Mouse (Mus musculus) gonadal fat pad, adult 2 months (tissue): ENCODE results near the gene Dock6. TPM values are rescaled to one million over a fixed set of nuclear protein-coding genes. Genes with fewer than 3 reads are reported as not detected.
A peak's percentile ranks its signal among the peaks of the same experiment; 100 is the strongest.
"Not testable (repeated sequence)": the region's sequence is repeated elsewhere in the genome, so short reads cannot be mapped to it uniquely, and the experiment has no call there.

ENCODE experiments used
- DNase-seq: peaks from one replicate; pipeline ENCODE4 v3.0.0-alpha.2; 2012; ENCODE audit warnings: low read depth
- polyA plus RNA-seq: library from polyadenylated mRNA; depleted of rRNA; stranded (reverse); fragments of >200 nt; gene quantifications from 2 replicates; pipeline ENCODE4 v1.2.3, GENCODE M21; 2012

Dock6 gene
- polyA plus RNA-seq, 1 experiment = 76.2 TPM

- DNase-seq = no peak
Measured at GRCm38 (mm10) chr9:21781657-21782468, 70.6 kb downstream of the Dock6 start.

GRCm38 (mm10) chr9:21777726-21778125 lies 74.7 kb downstream of the Dock6 start:
- DNase-seq = no peak

- DNase-seq = no peak
Measured at GRCm38 (mm10) chr9:21774353-21774752, 78.1 kb downstream of the Dock6 start.

GRCm38 (mm10) chr9:21773396-21773795 lies 79.0 kb downstream of the Dock6 start:
- not testable (repeated sequence) for DNase-seq

DNA sequence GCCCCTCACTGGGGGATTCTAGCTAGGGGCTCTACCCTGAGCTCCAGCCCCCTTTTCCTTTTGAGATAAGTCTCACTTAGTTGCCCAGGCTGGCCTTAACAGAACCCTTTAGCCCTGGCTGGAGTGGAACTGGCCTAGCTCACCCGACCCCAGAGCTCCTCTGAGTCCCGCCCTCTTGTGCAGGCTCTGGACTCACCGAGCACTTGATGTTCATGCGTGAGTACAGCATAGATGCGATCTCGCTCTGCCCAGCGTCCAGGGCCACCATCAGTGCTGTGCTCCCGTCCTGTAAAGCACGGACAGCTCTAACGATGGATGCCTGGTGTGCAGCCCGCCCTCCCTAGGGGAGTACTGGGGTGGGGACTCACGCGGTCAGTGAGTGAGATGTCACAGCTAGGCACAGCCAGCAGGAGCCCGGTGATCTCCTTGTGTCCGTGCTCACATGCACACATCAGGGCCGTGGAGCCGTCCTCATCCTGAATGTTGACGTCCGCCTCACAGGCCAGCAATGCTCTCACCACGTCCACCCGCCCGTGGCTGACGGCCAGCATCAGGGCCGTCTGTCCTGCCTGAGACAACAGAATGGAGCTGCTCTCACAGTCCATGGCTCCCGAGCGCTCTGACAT lies 82.8 kb downstream of the Dock6 start:
- DNase-seq = no peak

DNA sequence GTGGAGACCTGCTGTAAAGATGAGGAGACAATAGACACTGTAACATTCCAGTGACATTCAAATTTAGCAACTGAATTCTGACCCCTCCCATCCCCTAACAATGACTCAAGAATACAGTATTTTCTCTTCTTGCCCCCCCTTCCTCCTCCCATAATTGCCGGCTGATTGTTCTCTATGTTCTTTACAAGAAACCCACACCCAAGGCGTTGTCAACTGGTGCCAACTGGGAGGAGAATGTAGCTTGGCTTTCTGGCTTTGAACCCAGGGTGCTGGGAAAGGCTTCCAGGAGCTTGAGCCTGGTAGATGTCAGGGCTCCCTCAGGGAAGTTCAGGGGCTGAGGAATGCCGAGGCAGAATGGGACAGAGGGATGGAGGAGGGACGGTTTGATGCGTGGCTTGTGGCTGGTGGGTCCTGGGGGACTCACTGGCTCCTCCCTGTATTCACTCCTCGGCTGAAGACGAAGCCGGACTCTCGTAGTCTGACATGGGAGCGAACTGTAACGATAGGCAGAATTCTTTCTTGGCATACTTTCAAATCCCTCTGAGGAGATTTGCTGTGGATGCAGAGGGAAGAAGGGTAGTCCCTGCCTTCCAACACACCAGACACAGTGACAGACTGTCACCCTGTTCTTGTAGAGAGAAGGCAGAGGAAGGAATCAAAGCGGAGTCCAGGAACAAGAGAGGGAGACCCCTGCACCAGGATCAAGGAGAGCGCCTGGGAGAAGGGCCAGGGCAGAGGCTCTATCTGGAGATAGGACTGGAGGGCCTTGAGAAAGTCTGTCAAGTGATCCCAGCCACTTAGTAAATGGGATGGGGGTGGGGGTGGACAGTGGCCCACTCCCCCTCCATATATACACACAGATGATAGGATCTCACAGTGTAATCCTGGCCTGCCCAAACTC lies 83.7 kb downstream of the Dock6 start:
- no peak for DNase-seq

DNA sequence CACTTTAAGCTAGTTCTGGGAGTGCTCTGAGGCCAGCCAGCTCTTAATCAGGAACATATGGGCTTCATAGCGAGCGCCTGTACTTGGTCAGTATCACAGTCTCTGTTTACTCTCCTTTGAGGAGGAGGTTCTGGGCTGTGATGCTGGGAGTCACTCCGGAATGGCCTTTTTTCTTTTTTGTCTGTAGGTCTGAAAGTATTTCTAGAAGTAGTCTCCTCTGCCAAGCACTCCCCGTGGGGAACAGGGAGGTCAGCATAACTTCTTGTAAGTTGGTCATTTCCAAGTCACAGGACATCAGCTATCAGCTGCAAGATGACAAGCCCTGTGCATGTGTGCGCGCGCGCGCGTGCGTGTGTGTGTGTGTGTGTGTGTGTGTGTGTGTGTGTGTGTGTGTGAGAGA lies 84.5 kb downstream of the Dock6 start:
- DNase-seq = no peak

DNA sequence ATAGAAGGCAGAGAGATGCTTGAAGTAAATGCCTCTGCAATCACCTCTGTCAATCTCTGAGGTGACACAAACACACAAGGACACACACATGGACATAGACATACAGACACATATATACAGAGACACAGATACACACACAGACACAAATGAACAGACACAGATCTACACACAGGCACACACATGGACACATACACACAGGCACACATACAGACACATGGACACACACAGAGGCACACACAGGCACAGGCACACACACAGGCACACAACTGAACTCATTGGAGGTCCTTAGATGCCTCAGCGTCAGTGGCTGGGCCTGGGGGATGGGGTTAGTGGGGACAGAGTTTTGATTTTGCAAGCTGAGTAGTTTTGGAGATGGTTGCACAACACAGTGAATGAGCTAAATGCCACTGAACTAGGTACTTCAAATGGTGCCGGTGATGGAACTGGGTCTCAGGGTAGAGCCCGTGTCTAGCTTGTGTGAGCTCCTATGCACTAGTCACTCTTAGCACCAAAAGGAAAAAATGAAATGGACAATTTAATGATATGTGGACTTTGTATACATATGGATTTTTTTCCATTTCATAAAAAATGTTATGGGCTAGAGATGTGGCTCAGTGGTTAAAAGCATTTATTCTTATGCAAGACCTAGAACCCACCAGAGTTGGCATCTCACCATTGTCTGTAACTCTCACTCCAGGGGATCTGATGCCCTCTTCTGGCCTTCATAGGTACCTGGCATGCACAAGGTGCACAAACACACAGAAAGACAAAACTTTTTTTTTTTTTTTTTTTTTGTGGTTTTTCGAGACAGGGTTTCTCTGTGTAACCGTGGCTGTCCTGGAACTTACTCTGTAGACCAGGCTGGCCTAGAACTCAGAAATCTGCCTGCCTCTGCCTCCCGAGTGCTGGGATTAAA lies 88.1 kb downstream of the Dock6 start:
- no peak for DNase-seq

DNA sequence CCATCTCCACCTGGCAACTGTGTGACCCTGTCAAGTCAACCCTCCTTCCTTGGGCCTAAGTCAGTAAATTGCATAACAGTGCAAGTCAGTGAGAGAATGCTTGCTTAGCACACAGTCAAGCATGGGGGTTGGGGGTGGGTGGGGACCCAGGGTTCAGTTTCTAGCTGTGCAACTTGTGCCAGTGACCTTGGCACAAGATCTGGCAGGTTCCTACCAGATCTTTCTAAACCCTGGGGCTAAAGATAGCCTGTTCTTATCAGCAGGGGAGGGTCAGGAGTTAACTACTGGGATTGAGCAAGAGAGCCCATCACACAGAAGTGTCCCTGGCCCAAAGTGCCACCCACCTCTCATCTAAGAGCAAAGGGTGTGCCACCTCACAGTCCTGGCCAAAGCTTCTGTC lies 90.3 kb downstream of the Dock6 start:
- DNase-seq = no peak

DNA sequence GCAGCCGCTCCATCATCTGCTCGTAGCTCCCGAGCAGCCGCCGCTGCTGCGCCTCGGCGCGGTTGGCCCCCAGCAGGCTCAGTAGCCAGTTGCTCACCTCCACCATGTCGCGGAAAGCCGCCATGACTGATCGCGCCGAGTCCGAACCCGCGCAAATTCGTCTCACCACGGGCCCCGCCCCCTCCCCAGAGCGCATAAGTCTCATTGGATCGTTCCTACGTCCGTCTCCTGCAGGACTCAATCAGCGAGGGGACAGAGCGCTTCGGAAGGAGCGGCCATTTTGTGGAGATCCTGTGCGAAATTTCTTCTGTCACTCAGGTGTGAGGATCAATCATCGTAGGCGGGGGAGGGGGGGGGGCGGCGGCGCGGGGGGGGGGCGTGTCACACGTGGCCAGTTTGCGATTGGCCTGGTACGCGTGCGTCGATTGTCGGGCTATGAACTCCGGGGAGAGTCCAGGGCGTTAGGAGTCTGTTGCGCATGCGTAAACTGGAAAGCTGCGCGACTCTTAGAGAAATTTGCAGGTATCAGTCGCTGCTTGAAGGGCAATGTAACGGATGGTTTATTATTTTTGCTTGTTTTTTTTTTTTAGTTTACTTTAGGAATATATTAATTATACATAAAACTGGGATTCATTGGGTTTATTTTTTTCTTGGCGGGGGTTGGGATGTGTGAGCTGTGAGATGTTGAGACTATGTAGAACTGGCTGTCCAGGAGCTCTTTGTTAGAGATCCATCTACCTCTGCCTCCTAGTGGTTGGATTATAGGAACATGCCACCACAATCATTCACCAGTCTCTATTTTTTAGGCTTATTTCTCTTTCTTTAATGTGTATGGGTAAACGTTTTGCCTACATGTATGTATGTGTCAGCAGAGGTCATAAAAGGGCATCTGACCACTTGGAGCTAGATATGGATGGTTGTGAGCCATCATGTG lies 92.0 kb downstream of the Dock6 start, which contains the start of gene Spc24:
Spc24 (minus strand) TSS at position 149 of the 934 bp plus-strand sequence.
- peak; percentile 80 for DNase-seq

DNA sequence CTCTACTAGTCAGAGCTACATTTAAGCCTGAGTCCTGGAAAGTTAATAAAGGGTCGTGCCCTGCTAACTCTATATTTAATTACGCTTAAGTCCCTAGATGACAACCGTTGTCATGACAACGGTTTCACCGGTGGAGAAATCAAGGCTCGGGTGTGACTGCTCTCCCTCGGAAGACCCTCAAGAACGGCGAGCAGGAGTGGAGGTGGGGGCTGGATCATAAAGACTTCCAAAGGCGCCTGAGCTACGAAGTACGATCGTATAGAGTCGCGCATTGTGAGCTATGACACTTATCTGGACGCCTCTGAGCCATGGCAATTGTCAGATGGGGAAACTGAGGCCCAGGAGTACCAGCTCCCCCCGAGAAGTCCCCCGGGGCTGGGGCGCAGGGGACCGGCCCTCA lies 92.7 kb downstream of the Dock6 start:
- no peak for DNase-seq

DNA sequence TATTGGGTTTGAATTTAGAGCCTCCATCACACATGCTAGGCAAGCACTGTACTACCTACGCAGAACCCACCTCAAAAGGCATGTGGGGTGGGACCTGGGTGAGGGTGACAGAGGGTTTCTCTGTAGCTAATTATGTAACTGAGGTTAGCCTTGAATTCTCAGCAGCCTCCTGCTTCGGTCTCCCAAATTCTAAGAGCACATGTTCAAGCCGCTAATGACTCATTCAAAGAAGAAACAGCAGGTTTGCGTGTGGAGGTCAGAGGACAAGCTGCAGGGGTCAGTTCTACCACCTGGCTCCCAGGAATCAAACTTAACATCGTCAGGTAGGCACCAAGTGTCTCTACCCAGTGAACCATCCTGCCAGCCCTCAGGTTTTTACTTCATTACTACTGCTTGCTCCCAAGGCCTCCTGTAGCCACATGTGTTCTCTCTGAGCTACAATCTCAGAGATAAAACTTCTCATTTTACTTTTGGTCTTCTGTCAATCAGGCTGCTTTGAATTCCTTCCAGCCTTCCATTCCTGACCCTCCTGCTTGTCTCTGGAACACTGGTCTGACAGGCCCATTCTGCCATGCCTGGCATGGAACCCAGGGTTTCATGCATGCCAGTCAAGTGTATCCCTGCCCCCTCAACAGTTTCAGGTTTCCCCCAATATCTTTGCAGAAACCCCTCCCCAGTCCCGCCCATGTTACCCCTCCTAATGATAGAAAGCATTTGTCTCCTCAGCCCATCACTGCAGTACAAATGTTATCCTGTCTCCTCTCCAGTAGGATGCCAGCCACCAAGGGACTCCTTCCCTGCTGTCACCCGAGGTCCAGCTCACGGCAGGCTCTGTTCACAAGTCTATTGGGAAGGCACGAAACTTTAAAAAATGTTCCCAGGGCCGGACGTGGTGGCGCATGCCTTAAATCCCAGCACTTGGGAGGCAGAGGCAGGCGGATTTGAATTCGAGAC lies 93.6 kb downstream of the Dock6 start:
- DNase-seq = no peak

DNA sequence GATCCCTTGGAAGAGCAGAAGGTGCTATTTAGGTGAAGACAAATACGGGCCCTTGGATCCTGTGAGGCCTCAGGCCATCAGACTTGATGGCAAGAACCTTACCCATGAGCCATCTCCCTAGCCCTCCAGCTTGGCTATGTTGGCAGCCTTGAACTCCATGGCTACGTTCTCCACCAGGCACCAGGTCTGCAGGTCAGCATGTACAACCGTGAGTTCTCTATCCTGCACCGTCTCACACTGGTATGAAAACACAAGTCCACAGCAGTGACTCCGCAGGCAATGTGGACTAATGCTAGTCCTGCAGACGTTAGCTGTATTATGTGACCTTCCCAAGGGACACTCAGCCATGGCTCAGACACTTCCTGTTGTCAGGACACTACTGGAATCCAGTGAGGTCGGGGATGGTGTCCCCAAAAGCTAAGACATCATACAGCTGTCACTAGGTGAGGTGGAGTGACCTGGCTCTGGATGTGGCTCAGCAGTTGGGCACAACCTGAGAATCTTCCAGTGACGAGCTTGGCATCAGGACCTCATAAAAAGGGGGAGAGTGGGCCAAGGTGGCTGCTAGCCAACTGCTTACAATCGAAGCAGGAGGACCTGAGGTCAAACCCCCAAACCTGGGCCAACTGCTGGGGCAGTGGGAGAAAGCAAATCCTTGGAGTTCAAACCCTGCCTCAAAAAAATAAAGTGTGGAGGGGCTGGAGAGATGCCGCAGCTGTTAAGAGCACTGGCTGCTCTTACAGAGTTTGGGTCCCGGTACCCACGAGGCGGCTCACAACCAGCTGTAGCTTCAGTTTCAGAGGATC lies 97.7 kb downstream of the Dock6 start:
- no peak for DNase-seq

GRCm38 (mm10) chr9:21754003-21754402 lies 98.4 kb downstream of the Dock6 start:
- no peak for DNase-seq

DNA sequence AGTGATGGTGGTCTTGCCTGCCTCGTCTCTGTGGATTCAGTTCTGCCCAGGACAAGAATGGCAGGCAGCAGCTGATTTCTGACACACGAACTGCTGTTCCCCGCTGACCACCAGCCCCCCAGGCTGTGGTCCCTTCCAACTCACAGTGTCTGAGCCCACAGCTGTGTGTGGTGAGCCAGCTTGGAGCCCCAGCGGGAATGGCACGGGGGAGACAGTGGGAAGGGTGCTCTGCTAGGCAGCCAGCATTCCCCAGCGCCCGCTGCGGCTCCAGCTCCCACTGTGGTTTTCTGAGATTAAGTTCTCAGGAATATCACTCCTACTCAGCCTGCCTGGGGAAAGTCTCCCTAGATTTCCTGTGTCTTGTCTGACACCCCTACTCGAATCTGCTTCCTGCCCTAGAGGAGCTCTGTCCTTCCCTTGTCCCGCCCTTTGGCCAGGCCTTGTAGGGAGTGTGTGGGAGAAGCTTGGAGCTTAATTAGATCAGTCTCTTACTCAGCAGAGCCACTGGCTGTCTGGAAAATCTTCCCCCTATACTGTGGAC lies 100.1 kb downstream of the Dock6 start:
- DNase-seq = no peak

DNA sequence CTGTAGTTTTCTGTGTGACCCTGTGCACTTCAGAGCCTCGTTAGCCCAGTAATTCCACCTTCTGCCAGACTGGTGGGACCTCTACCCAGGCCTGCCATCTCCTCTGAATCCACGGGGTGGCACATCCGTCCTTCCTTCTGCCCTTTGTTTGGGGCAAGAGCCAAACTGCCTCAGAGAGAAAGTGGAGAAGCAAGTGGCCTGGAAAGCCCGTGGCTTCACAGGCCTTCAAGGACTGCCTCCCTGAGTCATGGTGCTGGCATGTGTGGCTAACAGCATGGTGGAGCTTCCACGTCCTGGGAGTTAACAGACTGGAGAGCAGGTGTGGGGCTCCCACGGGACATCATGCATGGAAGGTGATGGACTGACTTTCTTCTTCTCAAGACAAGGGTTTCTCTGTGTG lies 101.1 kb downstream of the Dock6 start:
- no peak for DNase-seq

DNA sequence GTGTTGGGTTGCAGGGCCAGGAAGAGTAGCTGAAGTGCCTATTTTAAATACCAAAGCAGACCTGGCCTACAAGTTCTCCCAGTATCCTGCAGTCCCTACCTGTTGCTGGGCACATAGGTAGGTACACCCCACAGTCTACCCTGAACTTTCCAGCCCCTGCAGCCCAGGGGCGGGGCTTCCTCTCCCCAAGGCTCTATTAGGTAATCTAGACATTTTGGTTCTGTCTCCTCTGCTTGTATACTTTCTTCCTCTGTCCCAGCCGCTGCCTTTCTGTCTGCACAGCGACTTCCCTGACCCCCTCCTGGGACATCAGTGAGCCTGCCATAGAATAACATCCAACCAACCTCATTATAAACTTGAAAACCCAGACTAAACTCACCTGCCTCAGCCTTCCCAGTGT lies 102.1 kb downstream of the Dock6 start:
- DNase-seq = no peak
